Mouse (Mus musculus) brain, embryonic 14.5 days (tissue): ENCODE results near the gene Wfdc5.

ENCODE experiments used
- CTCF ChIP-seq: fragments of 200-500 bp; IDR thresholded peaks from 2 replicates; pipeline ENCODE4 v1.5.1; 2012; ENCODE audit warnings: inconsistent platforms, mild to moderate bottlenecking, moderate library complexity, borderline replicate concordance; ENCODE audit not compliant: insufficient read depth, insufficient read length; ENCODE audit errors: extremely low read depth
- POLR2A ChIP-seq: fragments of 200-500 bp; IDR thresholded peaks from 2 replicates; pipeline ENCODE4 v1.6.1; 2012; ENCODE audit warnings: mild to moderate bottlenecking, inconsistent platforms, borderline replicate concordance; ENCODE audit not compliant: poor library complexity, insufficient read depth, insufficient read length, severe bottlenecking; ENCODE audit errors: extremely low read depth

DNA sequence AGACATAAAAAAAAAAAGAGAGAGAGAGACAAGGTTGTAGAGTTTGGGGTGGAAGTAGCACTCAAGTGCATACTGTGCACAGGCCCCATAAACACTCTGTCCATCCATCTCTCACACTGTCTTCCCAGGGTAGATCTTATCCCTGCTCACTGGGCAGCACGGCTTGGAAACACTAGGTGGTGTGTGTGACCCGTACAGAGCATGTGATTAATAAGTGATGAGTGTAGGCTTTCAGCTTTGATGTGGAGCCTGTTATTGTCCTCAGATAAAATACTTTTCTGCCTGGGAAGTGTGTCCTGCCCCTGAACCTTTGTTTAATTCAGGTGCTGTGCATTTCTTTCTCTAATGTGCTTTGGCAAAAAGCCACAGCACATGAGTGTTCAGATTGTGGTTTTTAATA, 46.1 kb downstream of the Wfdc5 start:
- TF ChIP-seq POLR2A, result no peak
- peak; percentile 20; the same call in 1 of the 2 replicates for TF ChIP-seq CTCF
